In genomic region chr1:149254141-149254540, GRCm38 (mm10) we compare ENCODE assay signal across 8 mouse cellular contexts.
A peak's percentile ranks its signal among the peaks of the same experiment; 100 is the strongest.
DNase-seq lines count a peak whose midpoint lies in the region; ATAC-seq and TF ChIP-seq lines count a peak whose summit lies in the region.

No protein-coding gene starts in this region.

- no peaks in the 10 kb centered on the region for H3K9me3 ChIP-seq in intestine, postnatal 0 days (ENCODE audit: control insufficient read depth)
- H3K9me3 ChIP-seq in intestine, embryonic 15.5 days = no peaks in the 10 kb centered on the region

- no peak overlapping the region for H3K4me2 ChIP-seq in intestine, postnatal 0 days (replicated peaks; ENCODE audit: low read depth)
- H3K4me2 ChIP-seq in intestine, embryonic 15.5 days (replicated peaks) = no peak overlapping the region

- no peak for ATAC-seq in intestine, postnatal 0 days
- ATAC-seq in intestine, embryonic 15.5 days = no peak
- no peak for ATAC-seq in inflammation-experienced regulatory T-cells, adult 6 months
- ATAC-seq in erythroblast, adult 5-6 weeks (replicated peaks; ENCODE audit: low FRiP score, poor library complexity, severe bottlenecking) = no peak

- no peak overlapping the region for H3K27ac ChIP-seq in intestine, postnatal 0 days (ENCODE audit: low read depth, low read length)
- no peak overlapping the region for H3K27ac ChIP-seq in intestine, embryonic 15.5 days

- no peaks in the 10 kb centered on the region for H3K27me3 ChIP-seq in intestine, postnatal 0 days (replicated peaks; ENCODE audit: control insufficient read depth, insufficient read depth, low read length)
- no peaks in the 10 kb centered on the region for H3K27me3 ChIP-seq in intestine, embryonic 15.5 days (replicated peaks)

- DNase-seq in right cerebral cortex, postnatal 14 days = peak; percentile 10
- no peak for DNase-seq in right cerebral cortex, postnatal 36 days (ENCODE audit: low spot score in 2 of 2)
- peak; percentile 10 for DNase-seq in c-Kit-positive CD71-negative TER-119-negative erythroid progenitor cells, embryonic 14.5 days (ENCODE audit: low read depth)
- peak; percentile 23 for DNase-seq in mesoderm, embryonic 11.5 days (ENCODE audit: low read depth, low spot score)

- H3K9ac ChIP-seq in intestine, postnatal 0 days (ENCODE audit: low read depth, low read length) = no peak overlapping the region
- no peak overlapping the region for H3K9ac ChIP-seq in intestine, embryonic 15.5 days

- H3K4me3 ChIP-seq in intestine, postnatal 0 days (ENCODE audit: low read depth, low read length) = no peak overlapping the region
- no peak overlapping the region for H3K4me3 ChIP-seq in intestine, embryonic 15.5 days (replicated peaks)

- peak; percentile 45 for TF ChIP-seq CTCF in intestine, postnatal 0 days (IDR thresholded peaks at IDR 0.05; ENCODE audit: low read depth)

- H3K4me1 ChIP-seq in intestine, postnatal 0 days (replicated peaks; ENCODE audit: control insufficient read depth, insufficient read depth, low read length) = no peaks in the 10 kb centered on the region
- H3K4me1 ChIP-seq in intestine, embryonic 15.5 days (replicated peaks) = no peaks in the 10 kb centered on the region

- WGBS in intestine, postnatal 0 days = 44% methylated on average over 4 of the region's 4 CpGs
- 46% methylated on average over 4 of the region's 4 CpGs for WGBS in intestine, embryonic 15.5 days

- no peaks in the 10 kb centered on the region for H3K36me3 ChIP-seq in intestine, postnatal 0 days (ENCODE audit: control insufficient read depth, insufficient read depth)
- H3K36me3 ChIP-seq in intestine, embryonic 15.5 days = no peaks in the 10 kb centered on the region

Comparison
In these comparisons a context has a peak if more than half of its experiments do, and no peak if none do; other contexts are left out.
1. DNase-seq: peak in right cerebral cortex, postnatal 14 days (single experiment), c-Kit-positive CD71-negative TER-119-negative erythroid progenitor cells, embryonic 14.5 days (single experiment) and mesoderm, embryonic 11.5 days (single experiment); none in right cerebral cortex, postnatal 36 days (0 of 2).